Mouse (Mus musculus) embryonic facial prominence, embryonic 14.5 days (tissue): Measurements from ENCODE around the gene Chpf2. TPM values are rescaled to one million over a fixed set of nuclear protein-coding genes. Genes with fewer than 3 reads are reported as not detected.
"Not testable (repeated sequence)": the region's sequence is repeated elsewhere in the genome, so short reads cannot be mapped to it uniquely, and the experiment has no call there.

Experiments
- ATAC-seq: fragments of 200-750 bp; cut with Nextera tagmentation; 2 replicates; pipeline ENCODE4 v1.8.0; 2017; ENCODE audit warnings: low read depth, moderate number of reproducible peaks, moderate TSS enrichment
- DNase-seq: peaks from one replicate; pipeline ENCODE4 v3.0.0-alpha.2; 2015; ENCODE audit warnings: low spot score
- H3K27ac ChIP-seq: fragments of 300-500 bp; sonication (generic); replicated peaks from 2 replicates; pipeline ENCODE4 v1.5.1; 2014; ENCODE audit warnings: low read depth, mild to moderate bottlenecking, low read length, moderate library complexity
- H3K27me3 ChIP-seq: fragments of 300-500 bp; sonication (generic); replicated peaks from 2 replicates; pipeline ENCODE4 v1.6.1; 2014; ENCODE audit warnings: low read length; ENCODE audit not compliant: control insufficient read depth, insufficient read depth
- H3K36me3 ChIP-seq: fragments of 300-500 bp; sonication (generic); 2 replicates; pipeline ENCODE4 v1.6.1; 2014; ENCODE audit warnings: low read length, mixed read lengths; ENCODE audit not compliant: control insufficient read depth, insufficient read depth
- H3K4me1 ChIP-seq: fragments of 300-500 bp; sonication (generic); 2 replicates; pipeline ENCODE4 v1.6.1; 2014; ENCODE audit warnings: antibody characterized with exemption, low read length; ENCODE audit not compliant: control insufficient read depth, insufficient read depth
- H3K4me2 ChIP-seq: fragments of 300-500 bp; sonication (generic); 2 replicates; pipeline ENCODE4 v1.6.1; 2014; ENCODE audit warnings: low read depth, mild to moderate bottlenecking, low read length, moderate library complexity, mixed read lengths
- H3K4me3 ChIP-seq: fragments of 300-500 bp; sonication (generic); 2 replicates; pipeline ENCODE4 v1.5.1; 2014; ENCODE audit warnings: low read depth, mild to moderate bottlenecking, low read length
- H3K9ac ChIP-seq: fragments of 300-500 bp; sonication (generic); 2 replicates; pipeline ENCODE4 v1.6.1; 2014; ENCODE audit warnings: low read depth, mild to moderate bottlenecking, low read length, moderate library complexity, mixed read lengths
- H3K9me3 ChIP-seq: fragments of 300-500 bp; sonication (generic); 2 replicates; pipeline ENCODE4 v1.6.1; 2016; ENCODE audit warnings: low read length; ENCODE audit not compliant: control insufficient read depth
- WGBS: fragments of 180-500 bp; shearing (Covaris S2); extraction: QIAGEN DNeasy Blood & Tissue Kit; methylation state at CpG from one replicate; pipeline ENCODE4 v1.1.7; 2014; 5-methylcytosine and 5-hydroxymethylcytosine counted together
- polyA plus RNA-seq: library from polyadenylated mRNA; unstranded; fragments of >200 nt; fragmentation: Nextera tagmentation; extraction: Ambion mirVana; gene quantifications from 2 replicates; pipeline ENCODE4 v1.2.1, GENCODE M21; 2014

Chpf2 gene
- polyA plus RNA-seq, 1 experiment from 2014 or later, result 21.2 TPM

- Histone ChIP-seq H3K9ac (no peak overlapping the region), H3K4me3 (no peak overlapping the region), H3K27ac (no peak overlapping the region), H3K4me2 (no peak overlapping the region), H3K9me3 (no peaks in the 10 kb centered on the region), H3K27me3 (no peaks in the 10 kb centered on the region), H3K36me3 (no peaks in the 10 kb centered on the region), H3K4me1 (peaks cover 23% of the 10 kb centered on the region)
- 34% methylated on average over 5 of the region's 5 CpGs for WGBS
- DNase-seq (peak; percentile 46), ATAC-seq (no peak)
Measured at GRCm38 (mm10) chr5:24553621-24554244, 32.8 kb upstream of the Chpf2 start.

GRCm38 (mm10) chr5:24555335-24555734 is 31.2 kb upstream of the Chpf2 start:
- DNase-seq, H3K27me3 ChIP-seq, H3K9ac ChIP-seq, H3K27ac ChIP-seq, H3K4me3 ChIP-seq, H3K9me3 ChIP-seq, H3K36me3 ChIP-seq, H3K4me2 ChIP-seq, ATAC-seq: not testable (repeated sequence)
- 92% methylated on average over 7 of the region's 7 CpGs for WGBS
- H3K4me1 ChIP-seq, result peaks cover 23% of the 10 kb centered on the region

GRCm38 (mm10) chr5:24556709-24557108 is 29.8 kb upstream of the Chpf2 start, which contains the start of gene 4931409K22Rik:
4931409K22Rik (minus strand) TSS chr5:24556809.
- no peak for DNase-seq
- Histone ChIP-seq H3K27me3 (no peaks in the 10 kb centered on the region), H3K9me3 (no peaks in the 10 kb centered on the region), H3K9ac (no peak within 1 kb of the TSS), H3K4me3 (no peak within 1 kb of the TSS), H3K4me1 (peaks cover 10% of the 10 kb centered on the region), H3K4me2 (no peak within 1 kb of the TSS), H3K36me3 (no peaks in the 10 kb centered on the region), H3K27ac (no peak within 1 kb of the TSS)
- 69% methylated on average over 2 of the region's 2 CpGs for WGBS
- ATAC-seq, result no peak

GRCm38 (mm10) chr5:24575948-24576347 is 10.6 kb upstream of the Chpf2 start:
- no peak for DNase-seq
- peaks cover 44% of the 10 kb centered on the region for H3K36me3 ChIP-seq
- H3K9ac ChIP-seq, result peak overlapping the region; percentile 77
- no peak for ATAC-seq
- peaks cover 14% of the 10 kb centered on the region for H3K4me1 ChIP-seq
- 88% methylated on average over 1 of the region's 1 CpGs for WGBS
- H3K9me3 ChIP-seq, result no peaks in the 10 kb centered on the region
- H3K4me3 ChIP-seq, result peak overlapping the region; percentile 65
- H3K27me3 ChIP-seq, result no peaks in the 10 kb centered on the region
- no peak overlapping the region for H3K27ac ChIP-seq
- peak overlapping the region; percentile 70 for H3K4me2 ChIP-seq

- H3K36me3 ChIP-seq, result peaks cover 36% of the 10 kb centered on the region
- H3K9me3 ChIP-seq, result no peaks in the 10 kb centered on the region
- H3K4me3 ChIP-seq, result peak overlapping the region; percentile 65
- under 1% methylated on average over 32 of the region's 32 CpGs for WGBS
- no peaks in the 10 kb centered on the region for H3K27me3 ChIP-seq
- H3K27ac ChIP-seq, result peak overlapping the region; percentile 42
- ATAC-seq, result peak; percentile 8
- peak overlapping the region; percentile 70 for H3K4me2 ChIP-seq
- DNase-seq, result no peak
- H3K9ac ChIP-seq, result peak overlapping the region; percentile 77
- peaks cover 14% of the 10 kb centered on the region for H3K4me1 ChIP-seq
Measured at GRCm38 (mm10) chr5:24576801-24577182, 9.7 kb upstream of the Chpf2 start.

GRCm38 (mm10) chr5:24577183-24577929 is 9.2 kb upstream of the Chpf2 start, which contains the start of gene Abcf2:
Abcf2 (minus strand) TSS chr5:24577467.
- no peaks in the 10 kb centered on the region for H3K27me3 ChIP-seq
- peak; percentile 98 for ATAC-seq
- peak within 1 kb of the TSS; percentile 78 for H3K27ac ChIP-seq
- H3K9me3 ChIP-seq, result no peaks in the 10 kb centered on the region
- H3K36me3 ChIP-seq, result peaks cover 30% of the 10 kb centered on the region
- H3K4me1 ChIP-seq, result peaks cover 14% of the 10 kb centered on the region
- peak within 1 kb of the TSS; percentile 77 for H3K9ac ChIP-seq
- H3K4me3 ChIP-seq, result peak within 1 kb of the TSS; percentile 65
- H3K4me2 ChIP-seq, result peak within 1 kb of the TSS; percentile 70
- WGBS, result under 1% methylated on average over 47 of the region's 48 CpGs
- DNase-seq, result peak; percentile 100

GRCm38 (mm10) chr5:24578109-24578963 is 8.2 kb upstream of the Chpf2 start:
- Histone ChIP-seq H3K36me3 (peaks cover 21% of the 10 kb centered on the region), H3K27ac (peak overlapping the region; percentile 78), H3K9ac (peak overlapping the region; percentile 53), H3K9me3 (no peaks in the 10 kb centered on the region), H3K4me2 (peak overlapping the region; percentile 64), H3K4me1 (peaks cover 14% of the 10 kb centered on the region), H3K4me3 (peak overlapping the region; percentile 65), H3K27me3 (no peaks in the 10 kb centered on the region)
- 69% methylated on average over 6 of the region's 6 CpGs for WGBS
- DNase-seq, result no peak
- ATAC-seq, result no peak

GRCm38 (mm10) chr5:24586106-24586505 is 435 bp upstream of the Chpf2 start:
- 8% methylated on average over 8 of the region's 8 CpGs for WGBS
- no peak overlapping the region; the same call in 1 of the 2 replicates for H3K27ac ChIP-seq
- H3K9me3 ChIP-seq, result no peaks in the 10 kb centered on the region
- ATAC-seq (peak; percentile 39), DNase-seq (no peak)
- peaks cover 7% of the 10 kb centered on the region; the same call in 1 of the 2 replicates for H3K4me1 ChIP-seq
- peaks cover 28% of the 10 kb centered on the region for H3K36me3 ChIP-seq
- peak overlapping the region; percentile 77 for H3K4me2 ChIP-seq
- H3K4me3 ChIP-seq, result peak overlapping the region; percentile 79
- H3K9ac ChIP-seq, result peak overlapping the region; percentile 80
- no peaks in the 10 kb centered on the region for H3K27me3 ChIP-seq
